7 mouse cellular contexts compared by ENCODE assay signal in the genomic region with DNA sequence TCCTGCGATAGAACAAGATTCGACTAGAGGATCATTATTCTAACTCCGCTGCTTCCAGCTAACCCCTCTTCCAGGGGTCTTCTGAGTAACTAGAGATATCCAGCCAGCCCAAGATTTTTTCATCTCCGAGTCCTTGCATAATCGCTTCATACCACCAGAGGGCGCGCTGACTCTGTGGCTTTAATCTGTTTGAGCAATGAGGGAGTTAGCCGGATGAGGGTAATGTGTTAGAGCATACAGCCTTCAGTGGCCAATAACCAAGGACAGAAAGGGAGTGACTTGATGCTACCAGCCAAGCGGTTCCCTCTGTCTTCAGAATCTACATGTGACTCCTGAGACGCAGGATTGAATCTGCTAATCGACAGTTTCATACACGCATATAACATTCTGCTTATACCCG. TPM values are rescaled to one million over a fixed set of nuclear protein-coding genes. Genes with fewer than 3 reads are reported as not detected.
DNase-seq lines count a peak whose midpoint lies in the region; ATAC-seq and TF ChIP-seq lines count a peak whose summit lies in the region.

No protein-coding gene starts in this region.

- H3K9ac ChIP-seq in forebrain, postnatal 0 days = no peak overlapping the region
- H3K9ac ChIP-seq in hindbrain, embryonic 13.5 days = no peak overlapping the region

- H3K4me3 ChIP-seq in forebrain, postnatal 0 days (ENCODE audit: low read depth, low read length) = no peak overlapping the region
- no peak overlapping the region for H3K4me3 ChIP-seq in hindbrain, embryonic 13.5 days

- TF ChIP-seq CTCF in forebrain, postnatal 0 days (IDR thresholded peaks at IDR 0.05; ENCODE audit: low read depth) = peak; percentile 93

- H3K4me1 ChIP-seq in forebrain, postnatal 0 days (ENCODE audit: insufficient read depth) = peaks cover 16% of the 10 kb centered on the region
- H3K4me1 ChIP-seq in hindbrain, embryonic 13.5 days (replicated peaks) = peaks cover 27% of the 10 kb centered on the region

- H3K9me3 ChIP-seq in forebrain, postnatal 0 days (ENCODE audit: low read length) = no peaks in the 10 kb centered on the region
- H3K9me3 ChIP-seq in hindbrain, embryonic 13.5 days = no peaks in the 10 kb centered on the region

- H3K36me3 ChIP-seq in forebrain, postnatal 0 days (ENCODE audit: insufficient read depth) = no peaks in the 10 kb centered on the region
- no peaks in the 10 kb centered on the region for H3K36me3 ChIP-seq in hindbrain, embryonic 13.5 days

- H3K27ac ChIP-seq in forebrain, postnatal 0 days (ENCODE audit: low read depth, low read length) = no peak overlapping the region
- no peak overlapping the region for H3K27ac ChIP-seq in hindbrain, embryonic 13.5 days

- H3K27me3 ChIP-seq in forebrain, postnatal 0 days (ENCODE audit: insufficient read depth, low read length) = peaks cover 32% of the 10 kb centered on the region
- H3K27me3 ChIP-seq in hindbrain, embryonic 13.5 days = peaks cover 48% of the 10 kb centered on the region

- peak; percentile 85 for ATAC-seq in forebrain, postnatal 0 days
- ATAC-seq in hindbrain, embryonic 13.5 days (ENCODE audit: low FRiP score) = 0 out of 2 replicates have a peak, but pooled peaks have one; percentile 24

- DNase-seq in NIH3T3 (ENCODE audit: low read depth) = peak; percentile 92
- peak; percentile 73 to 87 for DNase-seq in cerebellum, adult 18-20 months
- peak; percentile 90 for DNase-seq in forebrain, postnatal 0 days
- DNase-seq in layer of hippocampus, postnatal 36 days = peak; percentile 73 to 82
- peak; percentile 88 for DNase-seq in mesoderm, embryonic 11.5 days (ENCODE audit: low read depth, low spot score)
- peak; percentile 74 for DNase-seq in right cerebral cortex, postnatal 14 days

- WGBS in forebrain, postnatal 0 days = 17% methylated on average over 13 of the region's 13 CpGs
- WGBS in hindbrain, embryonic 13.5 days = 12% methylated on average over 13 of the region's 13 CpGs

- H3K4me2 ChIP-seq in forebrain, postnatal 0 days (ENCODE audit: low read depth) = no peak overlapping the region
- no peak overlapping the region for H3K4me2 ChIP-seq in hindbrain, embryonic 13.5 days

RNA-seq across cellular contexts. Expression of gene Esrp2, which starts 4.0 kb away (rescaled TPM):
- total RNA-seq in forebrain, postnatal 0 days (2014; rRNA removed) = 0.14 TPM in 1 of 2 replicates, not detected in the other
- not detected in 2 replicates for polyA plus RNA-seq in forebrain, postnatal 0 days (2015; fragmentation: Nextera tagmentation; extraction: Ambion mirVana)
- 0.14 and 0.26 TPM in 2 replicates for polyA plus RNA-seq in hindbrain, embryonic 13.5 days (2015; fragmentation: Nextera tagmentation; extraction: Ambion mirVana)
- total RNA-seq in layer of hippocampus, postnatal 36 days (2021) = not detected

RNA-seq across cellular contexts. Expression of gene Pla2g15, which starts 9.4 kb away (rescaled TPM):
- total RNA-seq in forebrain, postnatal 0 days (2014; rRNA removed) = 16.0 and 17.8 TPM in 2 replicates
- polyA plus RNA-seq in forebrain, postnatal 0 days (2015; fragmentation: Nextera tagmentation; extraction: Ambion mirVana) = 11.7 and 15.6 TPM in 2 replicates
- polyA plus RNA-seq in hindbrain, embryonic 13.5 days (2015; fragmentation: Nextera tagmentation; extraction: Ambion mirVana) = 20.0 and 22.3 TPM in 2 replicates
- 10 to 100 TPM; 23.8 to 26.0 TPM for total RNA-seq in layer of hippocampus, postnatal 36 days (2021)

RNA-seq across cellular contexts. Expression of gene Slc7a6, which starts 27.9 kb away (rescaled TPM):
- total RNA-seq in forebrain, postnatal 0 days (2014; rRNA removed) = 29.9 and 43.6 TPM in 2 replicates
- polyA plus RNA-seq in forebrain, postnatal 0 days (2015; fragmentation: Nextera tagmentation; extraction: Ambion mirVana) = 48.9 and 50.8 TPM in 2 replicates
- polyA plus RNA-seq in hindbrain, embryonic 13.5 days (2015; fragmentation: Nextera tagmentation; extraction: Ambion mirVana) = 66.4 and 71.4 TPM in 2 replicates
- 10 to 100 TPM; 22.2 to 32.7 TPM for total RNA-seq in layer of hippocampus, postnatal 36 days (2021)
